Mouse (Mus musculus): ENCODE data around the gene Srrm1. TPM values are rescaled to one million over a fixed set of nuclear protein-coding genes. Genes with fewer than 3 reads are reported as not detected.

The Srrm1 gene
- polyA plus RNA-seq (2014; fragmentation: Illumina TruSeq; extraction: RNeasy Lipid Tissue Mini Kit (QIAGEN cat#74804); ENCODE audit: low replicate concordance) = 216 TPM

GRCm38 (mm10) chr4:135353066-135353793 lies at the start of gene Srrm1:
Srrm1 (minus strand) TSS chr4:135353321.

GRCm38 (mm10) chr4:135397991-135398390 lies 44.9 kb upstream of the Srrm1 start, which contains the start of gene Ncmap:
Ncmap (minus strand) TSS chr4:135398227.

GRCm38 (mm10) chr4:135272640-135273306 lies 80.3 kb downstream of the Srrm1 start, which contains the start of gene Clic4:
Clic4 (minus strand) TSS chr4:135272814.

Other genes with a start within 250 kb of the Srrm1 start
- 0.82 TPM for gene Runx3, start 232.7 kb downstream of the Srrm1 start, polyA plus RNA-seq (2014; fragmentation: Illumina TruSeq; extraction: RNeasy Lipid Tissue Mini Kit (QIAGEN cat#74804); ENCODE audit: low replicate concordance)
- 50.2 TPM for gene Clic4, start 80.5 kb downstream of the Srrm1 start, polyA plus RNA-seq (2014; fragmentation: Illumina TruSeq; extraction: RNeasy Lipid Tissue Mini Kit (QIAGEN cat#74804); ENCODE audit: low replicate concordance)
- not detected for gene Ncmap, start 44.9 kb upstream of the Srrm1 start, polyA plus RNA-seq (2014; fragmentation: Illumina TruSeq; extraction: RNeasy Lipid Tissue Mini Kit (QIAGEN cat#74804); ENCODE audit: low replicate concordance)
- 3.9 TPM for gene Rcan3, start 80.5 kb upstream of the Srrm1 start, polyA plus RNA-seq (2014; fragmentation: Illumina TruSeq; extraction: RNeasy Lipid Tissue Mini Kit (QIAGEN cat#74804); ENCODE audit: low replicate concordance)
- gene Stpg1, start 141.5 kb upstream of the Srrm1 start, polyA plus RNA-seq (2014; fragmentation: Illumina TruSeq; extraction: RNeasy Lipid Tissue Mini Kit (QIAGEN cat#74804); ENCODE audit: low replicate concordance) = not detected
- gene Nipal3, start 141.7 kb upstream of the Srrm1 start, polyA plus RNA-seq (2014; fragmentation: Illumina TruSeq; extraction: RNeasy Lipid Tissue Mini Kit (QIAGEN cat#74804); ENCODE audit: low replicate concordance) = 2.9 TPM
- not detected for gene Grhl3, start 220.3 kb upstream of the Srrm1 start, polyA plus RNA-seq (2014; fragmentation: Illumina TruSeq; extraction: RNeasy Lipid Tissue Mini Kit (QIAGEN cat#74804); ENCODE audit: low replicate concordance)